Mouse (Mus musculus): ENCODE results near the gene Sspo. TPM values are rescaled to one million over a fixed set of nuclear protein-coding genes. Genes with fewer than 3 reads are reported as not detected.
"Not testable (repeated sequence)": the region's sequence is repeated elsewhere in the genome, so short reads cannot be mapped to it uniquely, and the experiment has no call there.

Sspo gene
- total RNA-seq, 1 experiment, result 0.27 TPM

DNA sequence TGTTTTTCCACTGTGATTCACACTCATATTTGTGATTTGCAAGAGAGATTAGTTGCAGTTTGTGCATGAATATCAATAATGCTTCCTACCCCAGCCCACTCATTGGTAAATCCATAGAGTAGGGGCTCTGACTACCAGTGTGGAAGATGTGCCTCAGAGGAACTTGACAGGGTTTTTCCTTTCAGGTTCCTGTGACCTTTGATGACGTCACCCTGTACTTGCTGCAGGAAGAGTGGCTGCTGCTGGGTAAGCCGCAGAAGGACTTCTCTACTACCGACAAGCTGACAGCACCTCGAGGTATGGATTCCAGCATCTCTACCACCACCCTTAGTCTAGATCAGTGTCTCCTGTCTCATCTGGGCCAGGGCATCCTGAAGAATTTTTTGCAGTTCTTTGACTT, 60.1 kb downstream of the Sspo start:
- TF ChIP-seq ZC3H11A (IDR thresholded peaks at IDR 0.05; ENCODE audit: borderline replicate concordance, low read depth, low read length), result no peak
- TF ChIP-seq MAFK (IDR thresholded peaks at IDR 0.05; ENCODE audit: insufficient read depth, low read depth, low read length), result no peak
- H3K9ac ChIP-seq (ENCODE audit: insufficient read depth, low read depth, low read length, poor library complexity, severe bottlenecking), result no peak overlapping the region
- no peak overlapping the region for H3K4me3 ChIP-seq (ENCODE audit: insufficient read depth in 1 of 2, low read depth in 1 of 2, low read length in 2 of 2, poor library complexity in 1 of 2, severe bottlenecking in 1 of 2)
- DNase-seq (ENCODE audit: low read depth, low spot score), result no peak
- no peaks in the 10 kb centered on the region for H3K9me3 ChIP-seq (ENCODE audit: control insufficient read depth, insufficient read depth, low read depth, low read length)
- no peak overlapping the region for H3K27ac ChIP-seq (ENCODE audit: insufficient read depth, low read depth, low read length, poor library complexity, severe bottlenecking)
- in situ Hi-C loops (cut with MboI; ENCODE audit: low sequenced_read_pairs in 2 of 2, unreplicated experiment in 2 of 2), result no loop called here
- 0 out of 4 replicates have a peak, but pooled peaks cover 0 to 2% of the 10 kb centered on the region in 2 experiments for H3K4me1 ChIP-seq (ENCODE audit: control insufficient read depth in 2 of 2, insufficient read depth in 2 of 2, low read length in 2 of 2, poor library complexity in 1 of 2)
- H3K36me3 ChIP-seq (ENCODE audit: control insufficient read depth, insufficient read depth, low read length, poor library complexity, severe bottlenecking), result peaks cover 12% of the 10 kb centered on the region; the same call in 1 of the 2 replicates

DNA sequence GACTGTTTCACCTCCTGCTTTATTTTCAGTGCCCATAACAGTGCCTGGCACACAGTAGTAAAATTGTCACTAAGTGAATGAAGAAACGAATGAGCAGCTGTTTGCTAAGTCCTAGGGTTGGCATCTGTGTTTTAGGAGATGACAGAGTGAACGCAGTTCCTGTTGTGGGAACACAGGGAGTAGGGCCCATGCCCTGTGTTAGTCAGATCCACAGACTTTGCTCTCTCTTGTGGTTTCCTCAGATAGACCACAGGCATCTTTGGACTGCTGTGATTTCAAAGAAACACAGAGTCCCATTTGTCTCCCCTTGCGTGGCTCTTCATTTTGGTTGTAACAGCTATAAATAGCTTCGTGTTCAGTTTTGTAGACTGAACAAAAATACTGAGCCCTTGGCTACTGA, 62.4 kb downstream of the Sspo start:
- Histone ChIP-seq H3K27ac (ENCODE audit: insufficient read depth, low read depth, low read length, poor library complexity, severe bottlenecking) (no peak overlapping the region), H3K36me3 (ENCODE audit: control insufficient read depth, insufficient read depth, low read length, poor library complexity, severe bottlenecking) (peaks cover 14% of the 10 kb centered on the region), H3K4me3 (ENCODE audit: insufficient read depth in 1 of 2, low read depth in 1 of 2, low read length in 2 of 2, poor library complexity in 1 of 2, severe bottlenecking in 1 of 2) (no peak overlapping the region), H3K9ac (ENCODE audit: insufficient read depth, low read depth, low read length, poor library complexity, severe bottlenecking) (no peak overlapping the region), H3K4me1 (ENCODE audit: control insufficient read depth in 2 of 2, insufficient read depth in 2 of 2, low read length in 2 of 2, poor library complexity in 1 of 2) (no peaks in the 10 kb centered on the region), H3K9me3 (ENCODE audit: control insufficient read depth, insufficient read depth, low read depth, low read length) (no peaks in the 10 kb centered on the region)
- in situ Hi-C loops (cut with MboI; ENCODE audit: low sequenced_read_pairs in 2 of 2, unreplicated experiment in 2 of 2), result no loop called here
- TF ChIP-seq MAFK (IDR thresholded peaks at IDR 0.05; ENCODE audit: insufficient read depth, low read depth, low read length) (no peak), ZC3H11A (IDR thresholded peaks at IDR 0.05; ENCODE audit: borderline replicate concordance, low read depth, low read length) (no peak), ZNF384 (IDR thresholded peaks at IDR 0.05; ENCODE audit: low read depth, low read length) (no peak), CHD2 (IDR thresholded peaks at IDR 0.05; ENCODE audit: low read depth, low read length) (no peak), HCFC1 (IDR thresholded peaks at IDR 0.05; ENCODE audit: borderline replicate concordance, insufficient read depth, low read length) (no peak)
- DNase-seq (ENCODE audit: low read depth, low spot score), result no peak

DNA sequence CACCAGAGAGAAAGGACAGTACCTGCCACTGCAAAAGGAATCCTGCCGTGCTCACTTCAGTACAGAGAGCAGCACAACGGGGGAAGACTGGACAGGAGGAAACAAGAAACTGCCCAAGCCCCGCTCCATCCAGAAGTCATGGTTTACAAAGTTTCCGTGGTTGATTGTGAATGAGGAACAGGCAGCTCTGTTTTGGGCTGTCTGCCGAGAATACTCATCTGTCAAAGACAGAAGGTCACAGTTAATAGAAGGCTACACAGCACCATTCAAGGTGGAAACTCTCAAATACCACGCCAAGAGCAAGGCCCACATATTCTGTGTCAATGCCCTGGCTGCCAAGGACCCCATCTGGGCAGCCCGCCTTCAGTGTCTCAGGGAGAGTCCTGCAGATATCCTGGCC, 63.8 kb downstream of the Sspo start:
- Histone ChIP-seq H3K9ac (ENCODE audit: insufficient read depth, low read depth, low read length, poor library complexity, severe bottlenecking) (no peak overlapping the region), H3K4me3 (ENCODE audit: insufficient read depth in 1 of 2, low read depth in 1 of 2, low read length in 2 of 2, poor library complexity in 1 of 2, severe bottlenecking in 1 of 2) (no peak overlapping the region), H3K36me3 (ENCODE audit: control insufficient read depth, insufficient read depth, low read length, poor library complexity, severe bottlenecking) (peaks cover 14% of the 10 kb centered on the region), H3K4me1 (ENCODE audit: control insufficient read depth in 2 of 2, insufficient read depth in 2 of 2, low read length in 2 of 2, poor library complexity in 1 of 2) (no peaks in the 10 kb centered on the region), H3K27ac (ENCODE audit: insufficient read depth, low read depth, low read length, poor library complexity, severe bottlenecking) (no peak overlapping the region), H3K9me3 (ENCODE audit: control insufficient read depth, insufficient read depth, low read depth, low read length) (no peaks in the 10 kb centered on the region)
- TF ChIP-seq CHD2 (IDR thresholded peaks at IDR 0.05; ENCODE audit: low read depth, low read length) (no peak), MAFK (IDR thresholded peaks at IDR 0.05; ENCODE audit: insufficient read depth, low read depth, low read length) (no peak), HCFC1 (IDR thresholded peaks at IDR 0.05; ENCODE audit: borderline replicate concordance, insufficient read depth, low read length) (no peak), ZC3H11A (IDR thresholded peaks at IDR 0.05; ENCODE audit: borderline replicate concordance, low read depth, low read length) (no peak), ZNF384 (IDR thresholded peaks at IDR 0.05; ENCODE audit: low read depth, low read length) (no peak)
- no peak for DNase-seq (ENCODE audit: low read depth, low spot score)
- in situ Hi-C loops (cut with MboI; ENCODE audit: low sequenced_read_pairs in 2 of 2, unreplicated experiment in 2 of 2), result no loop called here

DNA sequence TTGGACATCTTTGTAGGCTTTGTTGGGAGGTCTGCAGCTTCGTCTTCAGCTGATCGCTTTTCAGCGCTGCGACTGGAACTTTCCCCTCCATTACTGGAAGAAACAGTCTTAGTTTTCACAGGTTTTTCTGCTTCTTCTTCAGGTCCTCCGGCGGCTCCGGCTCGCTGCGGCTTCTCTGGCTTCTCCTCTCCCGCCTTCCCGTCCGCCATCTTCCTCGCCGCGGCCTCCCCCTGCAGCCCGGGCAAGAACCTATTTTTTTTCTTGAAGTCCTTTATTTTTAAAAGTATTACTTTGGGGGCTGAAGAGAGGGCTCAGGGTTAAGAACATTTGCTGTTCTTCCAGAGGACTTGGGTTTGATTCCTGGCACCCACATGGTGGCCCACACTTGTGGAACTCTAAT, 76.9 kb downstream of the Sspo start:
- in situ Hi-C loops (cut with MboI; ENCODE audit: low sequenced_read_pairs in 2 of 2, unreplicated experiment in 2 of 2), result not testable (repeated sequence)

DNA sequence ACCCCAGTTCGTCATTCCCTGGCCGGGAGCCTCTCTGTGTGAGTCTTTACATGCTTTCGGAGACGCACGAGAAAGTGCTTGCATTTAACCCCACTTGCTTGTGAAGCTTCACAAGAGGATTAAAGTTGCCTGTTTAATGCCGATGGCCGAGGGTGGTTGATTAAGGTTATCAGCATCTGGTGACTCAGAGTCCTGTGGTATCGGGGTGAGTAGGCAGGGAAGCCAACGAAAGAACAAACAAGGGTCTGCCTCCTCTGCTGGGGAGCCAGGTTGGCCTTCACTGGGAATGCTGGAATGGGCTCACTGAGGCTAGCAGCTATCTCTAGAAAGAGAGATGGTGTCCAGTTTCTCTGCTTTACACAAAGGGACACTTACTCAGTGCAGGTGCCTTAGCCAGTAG, 79.9 kb downstream of the Sspo start:
- Histone ChIP-seq H3K9ac (ENCODE audit: insufficient read depth, low read depth, low read length, poor library complexity, severe bottlenecking) (no peak overlapping the region), H3K4me1 (ENCODE audit: control insufficient read depth in 2 of 2, insufficient read depth in 2 of 2, low read length in 2 of 2, poor library complexity in 1 of 2) (peaks cover 0 to 2% of the 10 kb centered on the region in 2 experiments; a peak in 1 of 4 replicates), H3K27ac (ENCODE audit: insufficient read depth, low read depth, low read length, poor library complexity, severe bottlenecking) (no peak overlapping the region), H3K9me3 (ENCODE audit: control insufficient read depth, insufficient read depth, low read depth, low read length) (no peaks in the 10 kb centered on the region), H3K36me3 (ENCODE audit: control insufficient read depth, insufficient read depth, low read length, poor library complexity, severe bottlenecking) (peaks cover 10% of the 10 kb centered on the region; the same call in 1 of the 2 replicates), H3K4me3 (ENCODE audit: insufficient read depth in 1 of 2, low read depth in 1 of 2, low read length in 2 of 2, poor library complexity in 1 of 2, severe bottlenecking in 1 of 2) (no peak overlapping the region)
- TF ChIP-seq CHD2 (IDR thresholded peaks at IDR 0.05; ENCODE audit: low read depth, low read length) (no peak), HCFC1 (IDR thresholded peaks at IDR 0.05; ENCODE audit: borderline replicate concordance, insufficient read depth, low read length) (no peak), ZC3H11A (IDR thresholded peaks at IDR 0.05; ENCODE audit: borderline replicate concordance, low read depth, low read length) (no peak), ZNF384 (IDR thresholded peaks at IDR 0.05; ENCODE audit: low read depth, low read length) (no peak), MAFK (IDR thresholded peaks at IDR 0.05; ENCODE audit: insufficient read depth, low read depth, low read length) (no peak)
- DNase-seq (ENCODE audit: low read depth, low spot score), result no peak
- in situ Hi-C loops (cut with MboI; ENCODE audit: low sequenced_read_pairs in 2 of 2, unreplicated experiment in 2 of 2), result no loop called here

More for the DNA sequence above, 76.9 kb downstream of the Sspo start:
- H3K9me3 ChIP-seq (ENCODE audit: control insufficient read depth, insufficient read depth, low read depth, low read length); H3K9ac ChIP-seq (ENCODE audit: insufficient read depth, low read depth, low read length, poor library complexity, severe bottlenecking); DNase-seq (ENCODE audit: low read depth, low spot score); H3K36me3 ChIP-seq (ENCODE audit: control insufficient read depth, insufficient read depth, low read length, poor library complexity, severe bottlenecking); H3K4me1 ChIP-seq (ENCODE audit: control insufficient read depth in 2 of 2, insufficient read depth in 2 of 2, low read length in 2 of 2, poor library complexity in 1 of 2); H3K27ac ChIP-seq (ENCODE audit: insufficient read depth, low read depth, low read length, poor library complexity, severe bottlenecking); H3K4me3 ChIP-seq (ENCODE audit: insufficient read depth in 1 of 2, low read depth in 1 of 2, low read length in 2 of 2, poor library complexity in 1 of 2, severe bottlenecking in 1 of 2): not testable (repeated sequence)

All from ES-E14 (cell line).